Mouse (Mus musculus) embryonic facial prominence, embryonic 13.5 days (tissue): Measurements from ENCODE around the gene P4htm. TPM values are rescaled to one million over a fixed set of nuclear protein-coding genes. Genes with fewer than 3 reads are reported as not detected.

Source experiments
- ATAC-seq: fragments of 200-750 bp; cut with Nextera tagmentation; 2 replicates; pipeline ENCODE4 v1.8.0; 2017; ENCODE audit warnings: low read depth; ENCODE audit not compliant: insufficient number of reproducible peaks, insufficient read depth, low FRiP score, low TSS enrichment
- H3K27ac ChIP-seq: fragments of 300-500 bp; sonication (generic); 2 replicates; pipeline ENCODE4 v1.5.1; 2015; ENCODE audit warnings: moderate library complexity, mild to moderate bottlenecking, inconsistent platforms
- H3K27me3 ChIP-seq: fragments of 300-500 bp; sonication (generic); 2 replicates; pipeline ENCODE4 v1.6.1; 2015; ENCODE audit warnings: mild to moderate bottlenecking, inconsistent platforms
- H3K36me3 ChIP-seq: fragments of 300-500 bp; sonication (generic); 2 replicates; pipeline ENCODE4 v1.6.1; 2015; ENCODE audit warnings: mild to moderate bottlenecking, inconsistent platforms
- H3K4me1 ChIP-seq: fragments of 300-500 bp; sonication (generic); 2 replicates; pipeline ENCODE4 v1.6.1; 2015; ENCODE audit warnings: inconsistent platforms
- H3K4me2 ChIP-seq: fragments of 300-500 bp; sonication (generic); 2 replicates; pipeline ENCODE4 v1.6.1; 2015; ENCODE audit warnings: moderate library complexity, mild to moderate bottlenecking, inconsistent platforms
- H3K4me3 ChIP-seq: fragments of 300-500 bp; sonication (generic); 2 replicates; pipeline ENCODE4 v1.5.1; 2015; ENCODE audit warnings: mild to moderate bottlenecking, inconsistent platforms
- H3K9ac ChIP-seq: fragments of 300-500 bp; sonication (generic); 2 replicates; pipeline ENCODE4 v1.6.1; 2015; ENCODE audit warnings: mild to moderate bottlenecking, inconsistent platforms
- H3K9me3 ChIP-seq: fragments of 300-500 bp; sonication (generic); 2 replicates; pipeline ENCODE4 v1.6.1; 2016; ENCODE audit warnings: inconsistent platforms
- WGBS: fragments of 180-500 bp; shearing (Covaris S2); methylation state at CpG from one replicate; pipeline ENCODE4 v1.1.7; 2015; ENCODE audit warnings: mixed read lengths; 5-methylcytosine and 5-hydroxymethylcytosine counted together
- polyA plus RNA-seq: library from polyadenylated mRNA; unstranded; fragments of >200 nt; fragmentation: Nextera tagmentation; extraction: Ambion mirVana; gene quantifications from 2 replicates; pipeline ENCODE4 v1.2.1, GENCODE M21; 2015

The P4htm gene
- polyA plus RNA-seq, 1 experiment from 2014 or later = 9.6 TPM

DNA sequence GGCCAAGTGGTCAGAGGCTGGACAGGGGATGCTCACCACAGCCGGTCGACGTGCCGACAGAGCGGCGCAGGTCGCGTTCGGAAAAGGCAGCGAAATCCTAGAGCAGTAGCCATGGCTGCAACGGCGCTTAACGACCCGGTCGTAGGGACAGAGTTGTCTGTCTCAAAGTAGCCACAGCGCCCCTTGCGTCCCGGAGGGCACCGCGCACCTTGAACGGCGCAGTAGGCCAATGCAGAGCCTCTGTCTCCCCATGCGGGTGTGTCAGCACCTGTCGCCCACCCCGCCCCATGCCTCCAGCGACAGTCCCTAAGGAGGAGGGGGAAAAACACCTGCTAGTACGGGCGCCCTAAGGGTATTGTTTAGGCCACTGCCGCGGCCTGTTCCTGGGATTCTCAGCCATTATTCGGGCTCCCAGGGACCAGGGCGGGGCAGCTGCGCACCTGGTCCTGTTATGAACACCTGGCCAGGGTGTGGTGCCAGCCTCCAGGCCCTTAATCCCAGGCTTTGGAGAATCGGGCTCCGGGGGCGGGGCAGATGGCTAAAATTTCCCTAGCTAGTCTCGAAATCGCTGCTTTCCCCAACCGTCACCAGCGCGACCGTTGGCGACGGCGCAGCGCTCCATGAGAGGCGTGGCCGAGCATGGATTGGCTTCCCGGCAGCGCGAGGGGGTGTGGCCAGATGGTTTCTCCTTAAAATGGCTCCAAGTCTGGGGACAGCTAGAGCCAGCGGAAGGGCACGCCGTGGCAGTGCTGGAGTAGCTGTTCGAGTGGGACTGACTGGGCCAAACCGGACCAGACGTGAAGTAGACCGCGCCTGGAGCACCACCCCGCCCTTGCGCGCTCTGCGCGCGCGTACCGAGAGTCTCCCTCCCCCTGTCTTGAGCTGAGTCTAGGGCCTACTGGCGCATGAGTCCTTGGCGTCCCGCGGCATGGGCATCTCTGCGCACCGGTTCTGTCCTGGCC is 30.4 kb downstream of the P4htm start, which contains the start of gene Ndufaf3:
Ndufaf3 (minus strand) TSS at position 620 of the 962 bp plus-strand sequence.
- Histone ChIP-seq H3K4me2 (peak within 1 kb of the TSS; percentile 97), H3K36me3 (peaks cover 53% of the 10 kb centered on the region), H3K27ac (peak within 1 kb of the TSS; percentile 92), H3K27me3 (no peaks in the 10 kb centered on the region), H3K4me1 (peaks cover 48% of the 10 kb centered on the region), H3K9ac (peak within 1 kb of the TSS; percentile 87), H3K9me3 (no peaks in the 10 kb centered on the region), H3K4me3 (peak within 1 kb of the TSS; percentile 74)
- ATAC-seq = peak; percentile 72
- WGBS = under 1% methylated on average over 73 of the region's 73 CpGs

DNA sequence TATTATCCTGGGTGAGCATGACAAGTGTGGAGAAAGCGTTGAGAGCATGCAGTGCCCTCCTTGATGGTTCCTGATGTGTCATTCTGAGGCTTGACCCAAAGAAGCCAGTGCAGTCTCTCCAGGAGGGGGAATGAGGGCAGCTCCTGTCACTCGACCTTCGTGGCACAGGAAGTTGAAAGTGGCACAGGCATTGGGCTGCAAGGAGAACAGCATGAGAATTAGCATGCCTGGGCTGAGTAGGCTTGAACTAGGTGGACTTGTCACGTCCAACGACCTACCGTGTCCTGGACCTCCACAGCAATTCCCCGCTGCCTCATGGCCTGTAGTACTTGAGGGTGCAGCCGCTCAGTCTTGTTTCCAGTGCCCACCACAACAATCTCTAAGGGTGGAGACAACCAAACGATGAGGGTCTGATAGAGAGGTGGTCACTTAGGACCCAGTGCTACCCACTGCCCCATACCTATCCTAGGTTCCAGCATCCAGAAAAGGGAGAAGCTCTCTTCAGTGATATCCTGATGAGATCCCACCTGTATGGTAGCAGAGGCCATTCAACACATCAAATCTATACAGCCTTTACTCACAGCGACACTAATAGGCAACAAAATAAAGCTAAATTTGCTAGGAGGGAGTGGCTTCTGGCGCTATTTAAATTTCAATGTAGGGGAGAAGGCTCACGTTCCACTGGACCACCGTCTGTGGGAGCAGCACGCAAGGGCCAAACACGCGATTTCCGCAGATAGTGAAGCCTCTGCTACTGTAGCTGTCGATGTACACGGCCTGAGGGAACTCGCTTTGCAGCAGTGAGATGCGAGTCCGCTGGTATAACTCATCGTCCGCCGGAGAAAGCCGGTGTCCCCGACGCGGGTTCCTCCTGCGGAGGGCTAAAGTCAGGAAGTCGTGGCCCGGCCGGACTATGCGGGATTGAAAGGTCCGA is 31.3 kb downstream of the P4htm start:
- H3K36me3 ChIP-seq = peaks cover 53% of the 10 kb centered on the region
- ATAC-seq = no peak
- WGBS = 13% methylated on average over 35 of the region's 35 CpGs

DNA sequence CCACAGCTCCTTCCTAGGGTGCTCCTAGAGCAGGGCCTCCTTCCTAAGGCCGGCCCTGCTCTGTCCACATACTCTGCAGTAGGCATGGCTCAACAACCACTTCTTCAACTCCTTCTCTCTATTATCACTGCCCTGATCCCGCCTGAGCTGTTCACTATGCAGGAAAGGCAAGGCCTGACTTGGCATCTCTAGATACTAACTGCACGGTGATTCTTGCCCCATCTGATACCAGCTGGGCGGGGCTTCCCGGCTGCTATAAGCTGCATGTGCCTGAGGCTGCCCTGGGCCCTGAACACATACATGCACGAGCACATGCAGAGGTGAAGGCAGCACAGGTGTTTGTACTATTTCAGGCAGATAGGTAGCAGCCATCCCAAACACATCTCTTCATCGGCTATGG is 33.3 kb downstream of the P4htm start:
- H3K27ac ChIP-seq = no peak overlapping the region
- WGBS = 79% methylated on average over 7 of the region's 7 CpGs
- ATAC-seq = no peak
- H3K36me3 ChIP-seq = peaks cover 53% of the 10 kb centered on the region
- no peak overlapping the region for H3K4me2 ChIP-seq
- peak overlapping the region; percentile 32; the same call in 1 of the 2 replicates for H3K9ac ChIP-seq
- no peaks in the 10 kb centered on the region for H3K27me3 ChIP-seq
- no peaks in the 10 kb centered on the region for H3K9me3 ChIP-seq
- no peak overlapping the region for H3K4me3 ChIP-seq
- H3K4me1 ChIP-seq = peaks cover 37% of the 10 kb centered on the region

More for the DNA sequence above, 31.3 kb downstream of the P4htm start:
- H3K27me3 ChIP-seq = no peaks in the 10 kb centered on the region
- H3K27ac ChIP-seq = peak overlapping the region; percentile 92
- H3K4me2 ChIP-seq = peak overlapping the region; percentile 97
- H3K4me1 ChIP-seq = peaks cover 54% of the 10 kb centered on the region
- H3K9ac ChIP-seq = peak overlapping the region; percentile 87
- H3K4me3 ChIP-seq = peak overlapping the region; percentile 74
- no peaks in the 10 kb centered on the region for H3K9me3 ChIP-seq

DNA sequence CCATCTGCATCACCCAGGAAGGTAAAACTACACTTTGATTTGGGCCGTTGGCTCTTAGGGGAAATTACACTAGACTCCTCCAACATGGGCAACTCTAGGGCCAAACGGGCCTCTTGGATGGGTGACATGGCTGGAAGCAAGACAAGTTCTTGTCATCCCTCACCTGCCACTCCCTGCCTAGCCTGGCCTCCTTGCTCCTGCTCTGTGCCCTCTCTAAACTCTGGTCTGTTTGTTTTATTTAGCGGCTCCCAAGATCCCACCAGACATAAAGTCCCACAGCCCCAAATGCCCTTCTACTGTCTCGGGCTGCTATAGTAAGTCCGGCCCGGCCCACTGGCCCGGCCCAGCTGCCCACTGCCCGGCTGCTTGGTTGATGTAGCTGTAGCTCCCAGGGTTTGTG is 33.8 kb downstream of the P4htm start:
- H3K9ac ChIP-seq = peak overlapping the region; percentile 32; the same call in 1 of the 2 replicates
- no peaks in the 10 kb centered on the region for H3K27me3 ChIP-seq
- ATAC-seq = no peak
- no peak overlapping the region for H3K27ac ChIP-seq
- H3K4me2 ChIP-seq = no peak overlapping the region
- peaks cover 58% of the 10 kb centered on the region for H3K36me3 ChIP-seq
- H3K4me3 ChIP-seq = no peak overlapping the region
- WGBS = 93% methylated on average over 8 of the region's 8 CpGs
- H3K4me1 ChIP-seq = peaks cover 34% of the 10 kb centered on the region
- no peaks in the 10 kb centered on the region for H3K9me3 ChIP-seq

DNA sequence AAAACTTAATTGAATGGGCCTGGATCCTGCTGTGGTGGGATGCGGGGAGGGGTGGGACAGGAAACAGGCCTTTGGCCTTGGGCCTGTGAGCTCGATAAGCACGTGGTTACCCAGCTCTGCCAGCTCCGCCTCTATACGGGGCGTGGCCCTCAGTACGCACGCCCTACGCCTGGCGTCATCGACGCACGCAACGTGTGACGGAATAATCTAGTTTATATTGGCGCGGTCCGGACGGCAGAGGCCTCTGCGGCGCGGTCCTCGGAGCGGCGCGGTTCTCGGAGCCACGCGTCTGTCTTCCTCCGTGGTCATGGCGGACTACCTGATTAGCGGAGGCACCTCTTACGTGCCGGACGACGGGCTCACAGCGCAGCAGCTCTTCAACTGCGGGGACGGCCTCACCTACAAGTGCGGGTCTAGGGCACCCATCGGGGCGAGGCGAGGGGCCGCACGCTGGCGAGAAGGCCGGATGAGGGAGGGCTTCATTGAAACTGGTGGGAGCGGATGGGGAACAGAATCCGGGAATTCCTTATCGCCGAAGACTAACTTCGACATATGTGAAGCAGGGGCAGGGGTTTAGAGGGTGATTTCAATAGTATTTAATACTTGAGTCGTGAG is 37.1 kb downstream of the P4htm start, which contains the start of gene Impdh2:
Impdh2 (plus strand) TSS at position 60 of the 615 bp plus-strand sequence.
- Histone ChIP-seq H3K27me3 (no peaks in the 10 kb centered on the region), H3K36me3 (peaks cover 81% of the 10 kb centered on the region), H3K4me3 (peak within 1 kb of the TSS; percentile 61), H3K9me3 (no peaks in the 10 kb centered on the region), H3K4me2 (peak within 1 kb of the TSS; percentile 78), H3K9ac (peak within 1 kb of the TSS; percentile 82), H3K27ac (peak within 1 kb of the TSS; percentile 81), H3K4me1 (peaks cover 15% of the 10 kb centered on the region)
- ATAC-seq = peak; percentile 95
- WGBS = under 1% methylated on average over 53 of the region's 53 CpGs

DNA sequence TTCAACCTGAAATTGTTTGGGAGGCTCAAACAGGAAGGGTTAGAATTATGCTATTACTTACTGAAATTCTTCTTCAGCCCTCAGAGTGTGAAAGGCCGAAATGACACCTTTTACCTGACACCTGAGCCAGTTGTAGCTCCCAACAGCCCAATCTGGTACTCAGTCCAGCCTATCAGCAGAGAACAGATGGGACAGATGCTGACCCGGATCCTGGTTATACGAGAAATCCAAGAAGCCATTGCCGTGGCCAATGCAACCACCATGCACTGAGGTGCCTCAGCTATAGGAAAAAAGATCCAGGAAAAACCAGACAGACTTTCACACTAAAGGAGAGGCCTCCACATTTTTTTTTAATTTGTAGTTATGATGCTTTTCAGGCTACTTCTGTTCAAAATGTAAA is 38.3 kb downstream of the P4htm start:
- no peak overlapping the region for H3K4me2 ChIP-seq
- ATAC-seq = no peak
- H3K4me3 ChIP-seq = no peak overlapping the region
- peaks cover 14% of the 10 kb centered on the region for H3K4me1 ChIP-seq
- H3K27ac ChIP-seq = peak overlapping the region; percentile 29; the same call in 1 of the 2 replicates
- H3K9ac ChIP-seq = no peak overlapping the region
- H3K9me3 ChIP-seq = no peaks in the 10 kb centered on the region
- 84% methylated on average over 4 of the region's 4 CpGs for WGBS
- no peaks in the 10 kb centered on the region for H3K27me3 ChIP-seq
- H3K36me3 ChIP-seq = peaks cover 79% of the 10 kb centered on the region

DNA sequence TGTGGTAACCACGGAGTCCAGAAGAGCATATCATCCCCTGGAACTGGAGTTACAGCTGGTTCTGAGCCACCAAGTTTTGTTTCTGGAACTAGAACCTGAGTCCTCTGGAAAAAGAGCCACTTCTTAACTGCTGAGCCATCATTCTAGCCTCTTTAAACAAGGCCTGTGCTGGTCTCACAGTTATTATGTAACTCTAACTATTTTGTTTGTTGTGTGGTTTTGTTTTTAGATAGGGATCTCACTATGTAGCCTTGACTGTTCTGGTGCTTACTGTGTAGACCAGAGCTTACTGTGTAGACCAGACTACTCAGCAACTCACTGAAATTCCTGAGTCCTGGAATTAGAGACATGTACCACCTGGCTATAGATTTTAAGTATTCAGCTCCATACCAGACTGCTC is 50.6 kb downstream of the P4htm start:
- Histone ChIP-seq H3K4me1 (no peaks in the 10 kb centered on the region), H3K36me3 (peaks cover 86% of the 10 kb centered on the region), H3K27ac (no peak overlapping the region), H3K9me3 (no peaks in the 10 kb centered on the region), H3K4me3 (no peak overlapping the region), H3K27me3 (no peaks in the 10 kb centered on the region), H3K4me2 (no peak overlapping the region), H3K9ac (no peak overlapping the region)
- 95% methylated on average over 1 of the region's 1 CpGs for WGBS
- no peak for ATAC-seq

DNA sequence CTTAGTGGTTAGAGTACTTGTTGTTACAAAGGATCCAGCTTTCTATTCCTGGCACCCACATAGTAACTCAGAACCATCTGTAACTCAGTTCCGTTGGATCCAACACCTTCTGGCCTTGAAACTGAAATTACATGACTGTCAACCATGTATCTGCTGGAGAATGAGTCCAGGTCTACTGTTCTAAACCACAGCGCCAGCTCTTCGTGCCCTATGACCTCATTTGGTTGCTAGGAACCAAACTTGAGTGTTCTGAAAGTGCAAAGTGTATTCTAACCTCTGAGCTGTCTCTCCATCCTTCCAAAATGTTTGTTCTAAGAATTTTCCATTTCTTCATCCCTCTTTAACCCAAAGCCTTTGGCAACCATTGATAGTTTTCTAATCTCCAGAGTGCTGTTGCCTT is 51.5 kb downstream of the P4htm start:
- H3K27me3 ChIP-seq = no peaks in the 10 kb centered on the region
- H3K9ac ChIP-seq = no peak overlapping the region
- no peaks in the 10 kb centered on the region for H3K4me1 ChIP-seq
- H3K9me3 ChIP-seq = no peaks in the 10 kb centered on the region
- H3K36me3 ChIP-seq = peaks cover 89% of the 10 kb centered on the region
- H3K27ac ChIP-seq = no peak overlapping the region
- H3K4me3 ChIP-seq = no peak overlapping the region
- ATAC-seq = no peak
- 98% methylated on average over 3 of the region's 3 CpGs for WGBS
- no peak overlapping the region for H3K4me2 ChIP-seq

DNA sequence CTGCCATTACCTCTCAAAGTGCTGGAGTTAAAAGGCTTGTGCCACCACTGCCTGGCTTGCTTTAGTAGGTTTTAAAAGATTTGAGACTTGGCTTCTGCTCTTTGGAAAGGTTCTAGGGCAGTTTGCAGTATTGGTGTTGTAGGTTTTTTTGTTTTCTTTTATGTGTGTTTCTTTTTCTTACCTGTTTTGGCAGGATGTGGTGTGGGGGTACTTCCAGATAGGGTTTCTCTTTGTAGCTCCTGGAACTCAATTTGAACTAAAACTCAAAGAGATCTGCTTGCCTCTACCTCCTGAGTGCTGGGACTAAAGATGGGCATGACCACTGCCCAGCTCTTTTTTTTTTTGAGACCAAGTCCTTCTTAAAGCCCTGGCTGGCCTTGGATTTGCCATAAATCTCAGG is 56.6 kb downstream of the P4htm start:
- ATAC-seq = no peak
- H3K4me2 ChIP-seq = no peak overlapping the region
- peaks cover 87% of the 10 kb centered on the region for H3K36me3 ChIP-seq

DNA sequence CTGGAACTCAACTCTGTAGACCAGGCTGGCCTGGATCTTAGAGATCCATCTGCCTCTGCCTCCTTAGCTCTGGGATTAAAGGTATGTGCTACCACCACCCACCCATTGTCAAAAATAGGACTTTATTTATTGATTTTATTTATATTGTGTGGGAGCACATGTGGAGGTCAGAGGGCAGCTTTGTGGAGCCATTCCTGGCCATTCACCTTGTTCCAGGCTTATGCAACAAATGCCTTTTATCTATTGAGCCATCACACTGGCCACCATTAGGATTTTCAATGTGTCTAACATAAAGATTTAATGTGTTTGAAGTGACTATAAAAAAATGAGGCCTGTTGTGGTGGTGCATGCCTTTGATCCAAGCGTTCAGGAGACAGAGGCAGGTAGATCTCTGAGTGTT is 66.0 kb downstream of the P4htm start:
- peaks cover 79% of the 10 kb centered on the region for H3K36me3 ChIP-seq
- H3K27me3 ChIP-seq = no peaks in the 10 kb centered on the region
- WGBS = 96% methylated on average over 1 of the region's 1 CpGs
- H3K27ac ChIP-seq = no peak overlapping the region
- H3K9ac ChIP-seq = no peak overlapping the region
- ATAC-seq = no peak
- H3K9me3 ChIP-seq = no peaks in the 10 kb centered on the region
- H3K4me2 ChIP-seq = no peak overlapping the region
- no peak overlapping the region for H3K4me3 ChIP-seq
- H3K4me1 ChIP-seq = no peaks in the 10 kb centered on the region

More for the DNA sequence above, 56.6 kb downstream of the P4htm start:
- Histone ChIP-seq H3K9ac (no peak overlapping the region), H3K4me3 (no peak overlapping the region), H3K27ac (no peak overlapping the region), H3K27me3 (no peaks in the 10 kb centered on the region), H3K4me1 (no peaks in the 10 kb centered on the region), H3K9me3 (no peaks in the 10 kb centered on the region)

DNA sequence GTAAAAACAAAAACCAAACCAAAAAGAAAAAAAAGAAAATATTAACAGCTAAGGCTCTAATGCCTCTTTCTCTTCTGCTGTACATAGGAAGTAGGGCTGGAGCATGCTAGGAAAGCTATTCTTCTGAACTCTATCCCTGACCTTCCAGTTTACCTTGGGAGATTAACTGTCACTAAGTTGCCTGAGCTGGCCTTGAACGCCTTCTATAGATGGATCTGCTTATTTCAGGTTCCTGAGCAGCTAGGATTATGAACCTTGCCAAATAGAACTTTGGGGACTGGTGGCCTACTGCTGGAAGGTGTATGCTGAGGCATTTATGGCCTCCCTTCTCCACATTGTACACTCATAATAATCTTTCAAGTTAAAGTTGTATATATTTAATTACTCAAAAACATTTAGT is 66.5 kb downstream of the P4htm start:
- H3K27me3 ChIP-seq = no peaks in the 10 kb centered on the region
- H3K4me2 ChIP-seq = no peak overlapping the region
- H3K27ac ChIP-seq = no peak overlapping the region
- no peaks in the 10 kb centered on the region for H3K4me1 ChIP-seq
- no peaks in the 10 kb centered on the region for H3K9me3 ChIP-seq
- H3K4me3 ChIP-seq = no peak overlapping the region
- 97% methylated on average over 1 of the region's 1 CpGs for WGBS
- H3K36me3 ChIP-seq = peaks cover 74% of the 10 kb centered on the region
- H3K9ac ChIP-seq = no peak overlapping the region
- no peak for ATAC-seq
